Mouse (Mus musculus): Measurements from ENCODE around the gene AI661453.
"Not testable (repeated sequence)": the region's sequence is repeated elsewhere in the genome, so short reads cannot be mapped to it uniquely, and the experiment has no call there.

The AI661453 gene

DNA sequence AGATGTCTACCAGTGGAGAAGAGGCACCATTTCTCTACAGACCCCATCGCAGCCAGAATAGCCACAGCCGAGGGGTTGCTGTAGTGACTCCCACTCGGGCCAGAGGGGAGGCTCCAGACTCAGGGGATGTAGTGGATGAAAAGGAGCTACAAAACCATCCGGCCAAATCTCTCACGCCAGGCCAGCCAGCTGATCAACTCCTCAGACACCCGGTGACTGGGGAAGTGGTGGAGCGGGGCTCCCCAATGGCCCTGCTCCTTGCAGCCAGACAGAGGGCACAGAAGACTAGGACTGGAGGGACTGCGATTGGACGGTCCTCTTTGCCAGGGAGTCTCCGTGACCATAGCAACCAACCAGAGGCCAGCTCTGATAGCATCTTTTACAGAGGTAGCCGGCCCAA is 31.2 kb downstream of the AI661453 start:
- no peak for DNase-seq (ENCODE audit: low spot score)

DNA sequence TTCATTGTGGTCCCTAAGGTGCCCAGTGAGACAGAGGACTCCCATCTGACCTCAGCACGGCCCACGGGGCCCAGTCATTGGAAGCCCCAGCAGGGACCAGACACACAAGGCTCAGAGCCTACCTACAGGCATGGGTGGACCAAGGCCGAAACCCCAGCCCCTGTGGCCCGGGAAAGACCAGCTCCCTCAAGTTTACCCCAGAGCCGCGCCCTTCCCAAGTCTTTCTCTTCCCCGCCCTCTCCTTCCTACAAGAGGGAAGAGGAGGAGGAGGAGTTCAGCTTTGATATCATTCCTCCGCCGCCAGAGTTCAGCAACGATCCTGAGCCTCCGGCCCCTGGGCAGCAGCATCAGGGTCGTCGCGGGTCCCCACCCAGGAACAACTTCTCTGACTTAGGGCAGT is 31.6 kb downstream of the AI661453 start:
- DNase-seq (ENCODE audit: low spot score): no peak

DNA sequence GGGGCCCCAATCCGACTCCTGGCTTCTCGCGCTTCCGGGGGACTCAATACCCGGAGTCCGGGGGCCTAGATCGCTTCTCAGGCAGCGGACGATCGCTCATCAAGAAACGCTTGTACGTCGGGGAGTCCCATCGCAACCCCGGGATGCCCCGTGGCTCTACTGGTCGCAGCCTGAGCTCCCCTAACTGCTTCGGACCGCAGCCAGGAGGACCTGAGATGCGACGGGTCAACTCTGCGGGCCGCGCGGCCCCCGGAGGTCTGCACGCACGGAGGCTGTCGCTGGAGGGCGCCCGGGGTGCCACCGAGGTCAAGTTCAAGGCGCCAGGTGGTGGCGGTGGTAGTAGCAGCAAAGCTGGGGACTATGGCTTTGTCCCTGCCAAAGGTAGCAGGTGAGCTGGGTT is 32.1 kb downstream of the AI661453 start:
- no peak for DNase-seq (ENCODE audit: low spot score)

DNA sequence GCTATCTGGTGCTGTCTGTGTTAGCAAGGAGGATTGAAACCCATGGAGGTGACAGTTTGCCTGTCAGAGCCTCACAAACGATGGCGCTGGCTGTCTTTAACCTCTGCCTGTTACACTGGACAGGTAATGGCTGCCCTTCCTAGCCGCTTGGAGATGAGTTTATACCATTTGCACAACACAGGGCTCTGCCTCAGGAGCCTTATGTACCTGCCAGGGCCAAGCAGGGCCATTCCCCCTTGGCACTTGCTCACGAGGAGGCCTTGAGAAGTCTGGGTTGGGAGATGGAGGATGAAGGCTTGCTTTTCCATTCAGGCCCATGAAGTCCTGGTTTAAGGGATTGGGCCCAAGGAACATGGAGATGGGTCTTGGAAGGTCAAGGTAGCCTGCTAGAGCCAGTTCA is 33.2 kb downstream of the AI661453 start:
- no peak for DNase-seq (ENCODE audit: low spot score)

DNA sequence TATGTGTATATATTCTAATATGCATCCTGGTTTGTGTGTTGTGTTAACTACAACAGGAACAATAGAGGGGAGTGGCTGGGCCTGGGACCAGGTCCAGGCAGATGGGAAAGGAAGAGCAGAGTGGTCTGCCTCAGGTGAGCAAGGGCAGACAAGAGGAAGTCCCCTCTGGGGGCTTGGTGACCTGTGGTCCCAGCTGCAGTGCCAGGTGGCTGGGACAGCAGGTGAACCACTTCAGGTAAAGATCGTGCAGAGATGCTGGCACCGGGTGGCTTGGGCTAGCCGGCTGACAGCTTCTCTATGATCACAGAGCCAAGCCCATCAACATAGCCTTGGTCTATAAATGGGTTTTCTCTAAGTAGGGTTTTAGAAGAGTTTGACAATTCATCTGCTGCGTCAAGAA is 33.7 kb downstream of the AI661453 start:
- DNase-seq (ENCODE audit: low spot score): no peak

DNA sequence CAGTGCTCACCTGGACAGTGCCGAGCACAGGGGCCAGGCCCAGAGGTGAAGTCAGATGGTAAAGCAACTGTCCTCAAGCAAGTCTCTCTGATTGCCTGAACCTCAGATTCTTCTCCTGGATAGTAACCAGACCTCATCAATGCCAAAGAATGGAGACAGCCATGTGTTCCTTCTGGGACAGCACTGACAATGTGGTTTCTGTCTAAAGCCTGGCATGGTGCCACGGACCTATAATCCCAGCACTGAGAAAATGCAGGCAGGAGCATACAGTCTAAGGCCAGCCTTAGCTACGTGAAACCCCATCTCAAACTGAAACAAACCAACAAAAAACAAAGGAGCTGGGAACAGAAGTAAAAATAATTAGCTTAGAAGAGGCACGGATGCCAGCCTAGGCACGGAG is 34.3 kb downstream of the AI661453 start:
- no peak for DNase-seq (ENCODE audit: low spot score)

DNA sequence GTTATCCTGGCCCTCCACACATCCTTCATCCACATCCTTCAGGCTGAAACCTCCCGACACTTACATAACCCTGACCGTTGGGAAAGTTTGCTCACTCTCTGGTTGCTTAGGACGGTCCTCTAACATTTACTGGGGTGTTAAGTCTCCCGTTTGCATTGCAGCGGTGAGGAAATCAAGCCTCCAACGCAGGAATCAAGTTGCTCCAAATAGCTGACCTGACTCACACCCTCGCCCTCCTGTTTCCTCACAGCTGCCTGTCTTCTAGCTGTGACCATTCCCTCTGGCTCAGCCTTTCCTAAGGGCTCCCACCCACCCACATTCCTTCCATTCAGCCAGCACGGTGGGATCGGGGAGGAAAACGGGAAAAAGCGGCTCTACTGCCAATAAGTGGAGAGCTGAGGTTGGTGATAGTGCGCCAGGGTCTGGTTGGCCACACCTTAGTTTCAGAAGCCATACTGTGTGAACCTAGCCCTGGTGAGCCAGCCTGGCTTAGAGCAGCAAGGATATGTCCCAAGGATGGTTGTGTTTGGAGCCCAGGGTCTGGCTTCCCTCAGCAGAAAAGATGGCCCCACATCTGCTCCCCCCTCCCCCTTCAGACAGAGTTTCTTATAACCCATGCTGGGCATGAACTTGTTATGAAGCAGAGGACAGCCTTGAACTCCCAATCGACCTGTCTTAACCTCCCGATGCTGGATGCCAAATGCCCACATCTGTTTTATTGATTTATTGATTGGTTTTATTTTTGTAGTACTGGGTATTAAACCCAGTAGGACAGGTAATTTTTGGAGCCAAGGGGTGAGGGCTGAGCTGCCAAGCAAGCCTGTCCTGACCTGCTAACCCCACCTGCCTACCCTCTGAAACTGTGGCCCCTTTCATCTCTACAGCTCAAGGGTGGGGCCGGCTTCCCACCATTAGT is 36.3 kb downstream of the AI661453 start:
- DNase-seq (ENCODE audit: low spot score): no peak

DNA sequence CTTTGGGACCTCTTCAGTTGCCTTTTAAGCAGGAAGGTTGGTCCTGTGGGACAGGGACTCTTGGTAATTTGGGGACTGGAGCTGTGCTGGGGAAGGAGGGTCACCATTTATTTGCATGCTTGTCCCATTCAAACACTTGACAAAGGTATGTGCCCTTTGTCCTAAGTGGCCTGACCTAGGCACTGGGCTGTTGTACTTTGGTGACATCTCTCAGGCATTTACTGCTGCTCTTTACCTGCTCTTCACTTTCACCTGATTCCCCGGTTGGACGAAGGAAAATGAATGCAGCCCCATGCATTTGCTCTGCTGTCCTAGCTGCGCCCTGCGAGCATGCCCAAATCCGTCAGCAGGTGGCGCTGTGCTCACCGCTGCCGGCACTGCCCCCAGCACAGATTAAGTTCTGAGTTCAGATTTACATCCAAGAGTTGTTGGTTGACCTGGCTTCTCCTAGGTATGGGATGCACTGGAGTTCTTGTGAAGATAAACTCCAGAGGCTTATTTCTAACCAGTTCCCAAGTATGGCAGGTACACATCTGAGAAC is 37.1 kb downstream of the AI661453 start:
- DNase-seq (ENCODE audit: low spot score): peak; percentile 43

DNA sequence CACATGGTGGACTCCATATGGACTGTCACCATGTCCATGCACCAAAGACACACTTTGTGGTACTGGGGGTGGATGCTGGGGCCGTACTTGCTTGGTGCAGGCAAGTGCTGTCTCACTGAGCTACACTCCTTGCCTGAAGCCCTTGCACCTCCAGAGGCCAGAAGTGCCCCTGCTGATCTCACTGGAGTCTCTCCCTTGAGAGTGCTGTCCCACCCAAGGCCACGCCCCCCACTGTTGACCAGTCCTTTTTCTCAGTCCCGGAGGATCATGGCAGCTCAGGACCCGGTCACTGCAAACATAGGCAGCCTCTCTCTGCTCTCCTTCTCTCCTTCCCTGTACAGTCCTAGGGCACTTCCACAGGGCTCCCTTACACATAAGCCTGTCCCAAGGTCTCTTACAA is 37.8 kb downstream of the AI661453 start:
- no peak for DNase-seq (ENCODE audit: low spot score)

DNA sequence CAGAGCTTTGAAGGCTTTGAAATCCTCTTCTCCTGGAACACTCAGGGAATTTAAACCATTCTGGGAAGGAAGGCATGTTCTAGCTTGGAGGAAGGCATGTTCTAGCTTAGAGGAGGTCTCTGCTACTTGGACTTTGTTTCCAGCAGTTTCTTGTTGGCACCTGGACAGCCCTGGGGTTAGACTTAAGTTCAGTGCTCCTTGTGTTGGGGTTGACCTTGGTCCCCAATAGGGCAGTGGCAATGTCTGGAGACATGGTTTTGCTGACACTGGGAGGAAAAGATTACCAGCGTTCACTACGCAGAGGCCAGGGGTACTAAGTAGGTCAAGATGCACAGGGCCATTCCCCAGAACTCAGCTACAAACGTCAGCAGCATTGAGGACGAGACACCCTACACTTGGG is 38.8 kb downstream of the AI661453 start:
- DNase-seq (ENCODE audit: low spot score): no peak

DNA sequence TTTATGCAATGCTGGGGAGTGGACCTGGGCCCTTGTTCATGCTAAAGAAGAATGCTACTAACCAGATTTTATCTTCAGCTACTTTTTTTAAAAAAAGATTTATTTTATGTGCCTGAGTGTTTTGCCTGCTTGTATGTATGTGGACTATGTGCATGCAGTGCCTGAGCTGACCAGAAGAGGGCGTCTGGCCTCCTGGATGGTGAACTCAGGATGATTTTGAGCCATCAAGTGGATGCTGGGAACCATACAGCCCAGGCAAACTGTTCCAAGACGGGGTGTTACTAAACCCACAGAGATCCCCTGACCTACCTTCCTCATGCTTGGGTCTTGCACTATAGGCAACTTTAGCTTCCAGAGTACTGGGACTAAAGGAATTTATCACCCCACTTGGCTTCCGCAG is 39.3 kb downstream of the AI661453 start:
- DNase-seq (ENCODE audit: low spot score): peak; percentile 56

DNA sequence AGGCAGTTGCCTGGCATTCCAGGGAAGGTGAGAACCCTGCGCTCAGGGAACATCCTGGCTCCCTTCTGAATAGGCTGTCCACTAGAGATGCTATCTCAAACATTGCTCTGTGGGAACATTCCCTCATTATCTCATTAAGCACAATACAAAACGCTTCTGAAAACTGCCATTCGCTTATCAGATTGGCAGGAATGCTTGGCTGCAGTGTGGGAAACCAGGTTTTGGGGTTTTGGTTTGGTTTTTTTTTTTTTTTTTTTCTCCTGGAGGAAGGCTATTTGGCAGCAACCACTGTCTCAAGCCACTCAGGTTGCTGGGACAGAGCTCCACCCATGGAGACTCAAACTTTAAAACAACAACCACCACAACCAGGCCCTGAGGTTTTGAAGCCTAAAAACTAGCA is 43.5 kb downstream of the AI661453 start:
- DNase-seq (ENCODE audit: low spot score): no peak

DNA sequence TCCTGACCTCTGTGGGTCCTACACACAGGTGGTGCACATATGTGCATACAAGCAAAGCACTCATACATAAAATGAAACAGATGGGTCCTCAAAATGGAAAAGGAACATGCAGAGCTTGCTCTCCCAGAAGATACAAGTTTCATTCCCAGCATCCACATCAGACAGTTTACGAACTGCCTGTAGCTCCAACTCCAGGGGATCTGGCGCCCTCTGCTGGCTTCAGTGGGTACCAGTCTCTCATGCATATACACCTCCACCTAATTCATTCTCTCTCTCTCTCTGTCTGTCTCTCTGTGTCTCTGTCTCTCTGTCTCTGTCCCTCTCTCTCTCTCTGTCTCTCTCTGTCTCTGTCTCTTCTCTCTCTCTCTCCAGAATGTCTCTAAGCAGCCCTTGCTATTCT is 46.0 kb downstream of the AI661453 start:
- DNase-seq (ENCODE audit: low spot score): peak; percentile 65

DNA sequence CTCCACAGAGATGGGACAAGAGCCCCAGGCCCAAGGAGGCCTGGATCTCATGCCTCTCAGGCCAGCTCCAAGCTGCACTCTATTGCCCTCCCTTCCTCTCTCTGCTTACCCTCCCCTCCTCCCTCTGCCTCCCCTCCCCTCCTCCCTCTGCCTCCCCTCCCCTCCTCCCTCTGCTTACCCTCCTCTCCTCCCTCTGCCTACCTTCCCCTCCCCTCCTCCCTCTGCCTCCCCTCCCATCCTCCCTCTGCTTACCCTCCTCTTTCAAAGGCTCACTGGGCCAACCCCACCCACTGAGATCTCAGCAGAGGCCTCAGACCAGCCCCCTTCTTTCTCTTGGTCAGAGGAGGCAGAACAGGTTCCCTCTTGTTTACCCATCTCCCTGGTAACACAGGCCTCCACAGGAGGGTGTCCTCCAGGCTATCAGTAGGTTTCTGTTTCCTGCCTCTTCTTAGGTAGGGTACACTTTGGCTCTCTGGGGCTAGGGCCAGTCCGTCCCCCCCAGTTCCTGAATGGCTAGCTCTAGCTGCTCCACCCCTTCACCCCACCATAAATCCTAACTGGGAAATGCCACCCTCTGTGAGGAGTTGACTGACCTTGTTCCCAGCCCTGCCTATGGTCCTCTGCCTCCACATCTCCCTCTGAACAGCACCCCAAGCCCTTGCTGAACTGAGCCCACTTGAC is 48.0 kb downstream of the AI661453 start:
- DNase-seq (ENCODE audit: low spot score): no peak

DNA sequence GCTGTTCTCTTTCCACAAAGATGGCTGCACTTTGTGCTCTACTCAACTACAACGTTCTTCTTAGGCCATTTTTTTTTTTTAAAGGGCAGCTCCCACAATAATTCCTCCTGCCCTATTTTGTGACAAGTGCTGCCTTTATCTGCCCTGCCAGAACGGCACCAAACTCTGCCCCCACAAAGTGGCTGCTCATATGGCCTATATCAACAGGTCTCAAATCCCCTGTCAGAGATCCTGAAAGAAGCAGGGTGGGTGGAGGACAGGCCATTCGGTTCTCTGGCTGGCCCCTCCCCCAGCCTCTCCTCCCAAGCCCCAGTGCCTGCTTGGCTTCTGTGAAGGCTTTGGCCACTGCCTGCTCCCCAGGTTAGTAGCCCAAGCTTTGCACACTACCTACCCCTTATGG is 48.6 kb downstream of the AI661453 start:
- no peak for DNase-seq (ENCODE audit: low spot score)

DNA sequence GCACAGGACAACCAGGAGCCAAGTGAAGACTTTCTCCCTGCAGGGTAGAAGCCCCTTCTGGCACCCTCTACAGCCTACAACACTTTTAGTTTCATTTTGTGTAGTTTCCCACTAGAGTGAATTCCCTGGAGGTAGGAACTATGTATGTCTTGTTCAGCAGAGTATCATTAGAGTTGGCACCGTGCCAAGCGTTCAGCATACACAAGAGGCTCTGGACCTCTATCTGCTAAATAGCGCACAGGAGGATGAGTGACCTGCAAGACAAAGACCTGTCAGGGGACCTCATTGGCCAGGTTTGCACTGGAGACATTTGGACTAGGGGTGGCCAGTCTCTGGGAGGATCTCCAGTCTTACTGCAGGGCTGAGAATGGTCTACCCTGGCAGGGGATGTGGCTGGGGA is 49.4 kb downstream of the AI661453 start:
- DNase-seq (ENCODE audit: low spot score): no peak

DNA sequence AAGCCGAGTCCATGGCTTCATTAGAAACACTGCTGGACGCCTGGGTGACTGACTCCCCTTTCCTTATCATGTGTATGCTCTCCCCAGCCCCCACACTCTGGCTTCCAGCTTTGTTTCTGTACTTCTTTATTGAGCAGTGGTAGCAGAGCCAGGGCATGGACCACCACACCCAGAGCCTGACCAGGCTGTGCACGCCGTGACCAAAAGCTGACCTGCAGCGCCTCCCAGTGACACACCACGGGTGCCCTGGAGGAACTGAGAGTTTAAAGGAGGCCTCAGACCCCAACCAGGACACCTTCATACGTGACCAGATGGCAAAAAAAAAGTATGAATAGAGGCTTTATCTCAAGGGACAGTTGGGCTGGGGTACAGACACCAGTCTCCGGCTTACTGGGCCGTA is 54.4 kb downstream of the AI661453 start:
- no peak for DNase-seq (ENCODE audit: low spot score)

DNA sequence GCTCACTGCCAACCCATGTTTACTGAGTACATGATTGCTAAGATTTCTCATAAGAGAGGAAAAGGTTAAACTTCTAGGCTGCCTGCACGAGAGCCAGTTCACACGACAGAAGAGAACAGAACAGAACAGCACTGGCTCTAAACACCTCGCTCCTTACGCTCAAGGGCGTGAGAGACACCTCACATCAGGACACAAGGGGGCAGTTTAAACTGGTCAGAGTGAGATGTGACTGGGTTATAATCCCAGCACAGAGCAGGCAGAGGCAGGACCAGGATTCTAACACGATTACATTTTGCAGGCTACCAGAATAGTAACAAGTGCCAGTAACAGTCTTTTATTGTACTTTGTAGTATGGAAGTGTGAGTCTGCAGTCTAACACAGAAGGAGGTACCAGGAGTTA is 56.3 kb downstream of the AI661453 start:
- DNase-seq (ENCODE audit: low spot score): no peak

DNA sequence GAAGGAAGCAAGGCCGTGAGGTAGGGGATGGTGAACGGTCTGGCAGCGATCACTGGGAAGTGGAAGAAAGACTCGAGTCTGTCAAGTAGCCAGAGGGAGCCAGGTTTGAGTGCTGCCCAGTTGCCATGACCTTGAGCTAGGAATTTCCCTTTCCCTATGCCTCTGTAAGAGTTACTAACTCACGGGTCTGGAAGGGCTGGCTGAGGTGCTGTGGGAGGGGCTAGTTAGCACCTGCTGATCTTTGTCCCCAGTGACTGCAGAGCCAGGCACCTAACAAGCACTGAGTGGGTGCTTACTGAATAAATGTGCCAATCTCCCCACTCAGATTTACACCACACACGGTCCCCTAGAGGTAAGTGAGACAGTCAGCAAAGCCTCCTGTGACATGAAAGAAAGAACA is 57.2 kb downstream of the AI661453 start:
- DNase-seq (ENCODE audit: low spot score): no peak

DNA sequence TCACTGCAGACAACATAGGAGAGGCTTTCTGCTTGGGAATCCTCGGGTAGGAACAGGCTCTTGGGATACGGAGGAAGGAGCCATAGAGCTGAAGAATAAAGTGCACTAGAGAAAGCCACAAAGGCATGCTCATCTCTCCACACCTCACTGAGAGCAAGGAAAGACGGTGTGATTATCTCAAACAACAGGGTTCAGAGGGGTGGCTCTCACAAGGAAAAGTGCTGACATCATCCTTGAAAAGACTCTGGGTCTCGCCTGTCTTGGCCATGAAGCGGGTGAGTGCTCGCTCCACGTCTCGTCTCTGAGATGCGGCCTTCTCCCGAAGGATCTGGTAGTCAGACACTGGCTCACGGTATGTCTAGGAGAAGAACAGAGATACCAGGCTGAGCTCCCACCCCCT is 57.7 kb downstream of the AI661453 start:
- no peak for DNase-seq (ENCODE audit: low spot score)

DNA sequence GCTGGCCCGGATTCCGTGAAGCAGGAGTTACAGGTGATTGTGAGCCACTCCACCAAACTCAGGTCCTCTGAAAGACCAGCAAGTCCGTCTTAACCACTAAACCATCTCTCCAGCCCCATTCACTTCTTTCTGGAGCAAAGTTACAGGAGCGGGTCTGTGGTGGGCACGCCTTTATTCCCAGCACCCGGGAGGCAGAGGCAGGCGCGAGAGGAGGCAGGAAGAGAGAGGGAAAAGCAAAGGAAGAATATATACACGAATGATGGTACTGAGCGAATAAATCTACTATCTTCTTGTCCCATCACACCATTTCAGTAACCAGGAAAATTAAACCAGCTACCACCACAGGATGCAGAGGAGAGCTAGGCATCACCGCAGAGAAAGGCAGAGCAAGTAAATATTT is 65.1 kb downstream of the AI661453 start:
- DNase-seq (ENCODE audit: low spot score): no peak

DNA sequence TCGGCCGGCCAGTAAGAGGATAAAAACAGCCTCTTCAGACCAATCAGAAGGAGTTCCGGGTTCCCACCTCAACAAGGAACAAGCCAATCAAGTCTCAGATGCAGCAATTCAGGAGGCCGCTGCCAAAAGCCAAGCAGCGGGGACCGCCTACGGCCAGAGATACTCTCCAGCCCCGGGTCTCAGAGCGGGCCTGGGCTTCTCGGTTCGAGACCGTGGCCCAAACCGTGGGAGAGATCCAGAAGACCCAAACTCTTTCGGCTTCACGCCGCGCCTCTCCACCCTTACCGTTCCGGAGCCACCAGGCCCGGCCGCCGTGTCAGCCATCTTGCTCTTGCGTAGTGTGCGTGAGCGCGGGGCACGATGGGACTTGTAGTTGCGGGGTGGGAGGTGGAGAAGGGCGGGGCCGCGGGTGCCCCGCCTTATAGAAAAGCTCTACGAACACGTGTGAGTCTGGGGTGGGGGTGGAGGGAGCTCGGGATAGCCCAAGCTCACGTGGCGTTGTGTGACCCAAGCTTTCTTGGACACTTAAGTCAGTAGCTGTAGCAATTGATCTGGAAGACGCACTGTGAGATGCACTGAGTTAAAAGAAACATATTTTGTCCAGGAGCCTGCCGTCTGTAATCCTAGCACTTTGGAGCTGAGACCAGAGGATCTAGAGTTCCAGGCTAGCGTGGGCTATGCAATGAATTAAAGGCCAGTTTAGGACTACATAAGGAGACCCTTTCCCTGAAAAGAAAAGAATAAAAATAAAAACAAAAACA is 65.7 kb downstream of the AI661453 start, which contains the start of gene Taf8:
Taf8 (minus strand) TSS at position 347 of the 761 bp plus-strand sequence.
- DNase-seq (ENCODE audit: low spot score): peak; percentile 92

DNA sequence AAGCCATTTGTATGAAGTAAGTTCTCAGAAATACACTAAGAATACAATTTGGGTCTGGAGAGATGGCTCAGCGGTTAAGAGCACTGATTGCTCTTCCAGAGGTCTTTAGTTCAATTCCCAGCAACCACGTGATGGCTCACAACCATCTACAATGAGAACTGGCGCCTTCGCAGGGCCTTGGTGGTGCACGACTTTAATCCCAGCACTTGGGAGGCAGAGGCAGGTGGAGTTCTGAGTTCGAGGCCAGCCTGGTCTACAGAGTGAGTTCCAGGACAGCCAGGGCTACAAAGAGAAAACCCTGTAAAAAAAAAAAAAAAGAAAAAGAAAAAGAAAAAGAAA is 66.3 kb downstream of the AI661453 start:
- DNase-seq (ENCODE audit: low spot score): not testable (repeated sequence)

Data from c-Kit-positive CD71-positive TER-119-positive erythroid progenitor cells, embryonic 14.5 days (primary cell).